Mouse (Mus musculus) forebrain, embryonic 16.5 days (tissue): ENCODE data around the gene Crtap. TPM values are rescaled to one million over a fixed set of nuclear protein-coding genes. Genes with fewer than 3 reads are reported as not detected.
"Not testable (repeated sequence)": the region's sequence is repeated elsewhere in the genome, so short reads cannot be mapped to it uniquely, and the experiment has no call there.

Experiments used
- ATAC-seq: fragments of 200-750 bp; cut with Nextera tagmentation; 2 replicates; pipeline ENCODE4 v1.8.0; 2017; ENCODE audit warnings: mild to moderate bottlenecking, moderate library complexity
- H3K27ac ChIP-seq: fragments of 300-500 bp; sonication (generic); 2 replicates; pipeline ENCODE4 v1.5.1; 2014; ENCODE audit warnings: low read length, control low read depth
- H3K27me3 ChIP-seq: fragments of 300-500 bp; sonication (generic); replicated peaks from 2 replicates; pipeline ENCODE4 v1.6.1; 2014; ENCODE audit warnings: low read length; ENCODE audit not compliant: control insufficient read depth, insufficient read depth
- H3K36me3 ChIP-seq: fragments of 300-500 bp; sonication (generic); 2 replicates; pipeline ENCODE4 v1.6.1; 2014; ENCODE audit not compliant: control insufficient read depth, insufficient read depth
- H3K4me1 ChIP-seq: fragments of 300-500 bp; sonication (generic); replicated peaks from 2 replicates; pipeline ENCODE4 v1.6.1; 2014; ENCODE audit warnings: low read length; ENCODE audit not compliant: control insufficient read depth, insufficient read depth
- H3K4me2 ChIP-seq: fragments of 300-500 bp; sonication (generic); 2 replicates; pipeline ENCODE4 v1.6.1; 2014; ENCODE audit warnings: mild to moderate bottlenecking, low read length, control low read depth
- H3K4me3 ChIP-seq: fragments of 300-500 bp; sonication (generic); replicated peaks from 2 replicates; pipeline ENCODE4 v1.5.1; 2014; ENCODE audit warnings: mild to moderate bottlenecking, low read length, control low read depth
- H3K9ac ChIP-seq: fragments of 300-500 bp; sonication (generic); replicated peaks from 2 replicates; pipeline ENCODE4 v1.6.1; 2014; ENCODE audit warnings: low read depth, low read length, control low read depth
- H3K9me3 ChIP-seq: fragments of 300-500 bp; sonication (generic); 2 replicates; pipeline ENCODE4 v1.6.1; 2016; ENCODE audit warnings: low read length; ENCODE audit not compliant: control insufficient read depth
- WGBS: fragments of 180-500 bp; shearing (Covaris S2); extraction: QIAGEN DNeasy Blood & Tissue Kit; methylation state at CpG from one replicate; pipeline ENCODE4 v1.1.7; 2014; 5-methylcytosine and 5-hydroxymethylcytosine counted together
- polyA plus RNA-seq: library from polyadenylated mRNA; unstranded; fragments of >200 nt; fragmentation: Nextera tagmentation; extraction: Ambion mirVana; gene quantifications from 2 replicates; pipeline ENCODE4 v1.2.1, GENCODE M21; 2015

The Crtap gene
- polyA plus RNA-seq, 1 experiment from 2014 or later: 19.9 TPM

DNA sequence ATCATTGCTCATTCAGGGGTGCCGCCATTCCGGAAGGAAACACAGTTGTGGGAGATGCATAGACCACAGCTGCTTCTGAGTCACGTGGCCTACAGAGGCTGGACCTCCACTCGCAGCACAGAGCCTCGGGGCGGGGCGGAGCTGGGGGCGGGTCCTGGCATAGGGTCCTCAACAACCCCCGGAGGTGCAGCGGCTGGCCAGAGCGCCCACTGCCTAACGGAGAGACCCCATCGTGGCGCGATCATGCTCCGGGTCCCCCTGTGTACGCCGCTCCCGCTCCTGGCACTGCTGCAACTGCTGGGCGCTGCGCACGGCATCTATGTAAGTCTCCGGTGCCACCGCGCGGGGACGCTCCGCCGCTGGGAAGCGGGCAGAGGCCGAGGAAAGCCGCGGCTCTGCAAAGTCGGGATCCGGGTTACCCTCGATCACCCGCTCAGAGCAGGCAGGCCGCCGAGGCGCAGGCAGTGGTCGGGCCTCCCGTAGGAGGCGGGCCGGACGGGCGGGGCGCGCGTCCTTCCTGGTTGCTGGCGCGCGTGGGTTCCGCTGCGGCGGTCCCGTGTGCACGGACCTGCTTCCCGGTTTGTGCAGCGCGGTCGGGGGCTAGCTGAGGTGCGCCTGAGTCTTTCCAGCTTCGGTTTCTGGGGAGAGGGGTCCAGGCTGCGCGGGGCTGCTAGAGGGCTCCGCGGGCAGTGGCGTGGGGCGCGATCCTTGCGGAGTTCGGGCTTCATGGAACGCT is 10.6 kb upstream of the Crtap start, which contains the start of the genes Glb1 and Tmppe:
Gene Glb1, plus strand, starts transcription at position 128 of the 736 bp plus-strand sequence.
Gene Tmppe, plus strand, starts transcription at position 157 of the 736 bp plus-strand sequence.
- Histone ChIP-seq H3K9ac (peak within 1 kb of the TSS; percentile 88), H3K27ac (peak within 1 kb of the TSS; percentile 84), H3K27me3 (no peaks in the 10 kb centered on the region), H3K9me3 (no peaks in the 10 kb centered on the region), H3K36me3 (peaks cover 3% of the 10 kb centered on the region; the same call in 1 of the 2 replicates), H3K4me3 (peak within 1 kb of the TSS; percentile 92), H3K4me1 (peaks cover 11% of the 10 kb centered on the region), H3K4me2 (peak within 1 kb of the TSS; percentile 83)
- WGBS: under 1% methylated on average over 71 of the region's 73 CpGs
- ATAC-seq: peak; percentile 97

DNA sequence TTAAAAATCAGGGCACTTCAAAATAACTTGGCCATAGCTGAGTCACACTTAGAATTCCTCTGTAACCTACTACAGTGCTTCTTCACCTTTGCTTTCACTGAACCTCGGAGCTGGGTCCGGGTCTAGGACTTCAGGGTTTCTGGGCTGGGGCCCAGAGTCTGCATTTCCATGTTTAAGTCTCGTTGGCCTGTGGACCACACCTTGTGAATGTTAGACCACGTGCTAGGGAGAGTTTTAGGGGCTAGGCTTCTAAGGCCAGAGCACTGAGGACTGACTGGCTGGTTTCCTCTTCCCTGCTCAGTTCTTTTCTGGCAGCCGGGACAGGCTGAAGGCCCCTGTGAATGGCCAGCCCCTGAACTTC is 10.1 kb upstream of the Crtap start:
- ATAC-seq: no peak
- 21% methylated on average over 5 of the region's 5 CpGs for WGBS
- H3K36me3 ChIP-seq: no peaks in the 10 kb centered on the region; the same call in 1 of the 2 replicates
- H3K4me3 ChIP-seq: peak overlapping the region; percentile 92
- peak overlapping the region; percentile 83 for H3K4me2 ChIP-seq
- H3K27ac ChIP-seq: peak overlapping the region; percentile 84
- H3K4me1 ChIP-seq: peaks cover 11% of the 10 kb centered on the region
- H3K9me3 ChIP-seq: no peaks in the 10 kb centered on the region
- H3K27me3 ChIP-seq: no peaks in the 10 kb centered on the region
- H3K9ac ChIP-seq: peak overlapping the region; percentile 88

DNA sequence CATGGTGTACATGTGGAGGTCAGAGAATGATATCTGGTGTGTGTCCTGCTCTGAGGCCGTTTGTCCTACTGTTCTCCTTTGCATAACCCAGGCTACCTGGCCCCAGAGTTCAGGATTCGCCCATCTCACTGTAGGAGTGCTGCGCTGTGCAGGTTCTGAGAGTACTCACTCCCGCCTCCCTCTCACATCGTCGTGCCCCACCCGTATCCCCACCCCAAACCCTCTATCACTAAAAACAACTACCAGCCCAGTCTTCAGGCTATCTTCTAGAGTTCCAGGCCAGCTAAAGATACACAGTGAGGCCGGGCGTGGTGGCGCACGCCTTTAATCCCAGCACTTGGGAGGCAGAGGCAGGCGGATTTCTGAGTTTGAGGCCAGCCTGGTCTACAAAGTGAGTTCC is 9.2 kb upstream of the Crtap start:
- Histone ChIP-seq H3K4me1 (peaks cover 11% of the 10 kb centered on the region), H3K4me2 (no peak overlapping the region), H3K4me3 (no peak overlapping the region), H3K9ac (no peak overlapping the region), H3K27ac (no peak overlapping the region), H3K36me3 (no peaks in the 10 kb centered on the region), H3K9me3 (no peaks in the 10 kb centered on the region), H3K27me3 (no peaks in the 10 kb centered on the region)
- no peak for ATAC-seq
- WGBS: 92% methylated on average over 12 of the region's 12 CpGs

- Histone ChIP-seq H3K36me3 (no peaks in the 10 kb centered on the region), H3K27ac (no peak overlapping the region), H3K9ac (no peak overlapping the region), H3K4me2 (no peak overlapping the region), H3K4me3 (no peak overlapping the region), H3K27me3 (no peaks in the 10 kb centered on the region), H3K9me3 (no peaks in the 10 kb centered on the region), H3K4me1 (0 out of 2 replicates have a peak, but pooled peaks cover 3% of the 10 kb centered on the region)
- no peak for ATAC-seq
- WGBS: 90% methylated on average over 4 of the region's 4 CpGs
These were observed 4.8 kb upstream of the Crtap start for GRCm38 (mm10) chr9:114395258-114395657.

- 90% methylated on average over 8 of the region's 8 CpGs for WGBS
These were observed 4.2 kb upstream of the Crtap start for GRCm38 (mm10) chr9:114394677-114395076.

GRCm38 (mm10) chr9:114394136-114394535 is 3.7 kb upstream of the Crtap start:
- not testable (repeated sequence) for H3K4me3 ChIP-seq, ATAC-seq, H3K27ac ChIP-seq, H3K4me2 ChIP-seq, H3K4me1 ChIP-seq, H3K9ac ChIP-seq, H3K27me3 ChIP-seq, H3K36me3 ChIP-seq, H3K9me3 ChIP-seq
- WGBS: 62% methylated on average over 6 of the region's 6 CpGs

More at GRCm38 (mm10) chr9:114394677-114395076, 4.2 kb upstream of the Crtap start:
- no peak for ATAC-seq
- Histone ChIP-seq H3K36me3 (no peaks in the 10 kb centered on the region), H3K4me2 (no peak overlapping the region), H3K27me3 (no peaks in the 10 kb centered on the region), H3K9ac (no peak overlapping the region), H3K27ac (no peak overlapping the region), H3K4me3 (no peak overlapping the region), H3K9me3 (no peaks in the 10 kb centered on the region), H3K4me1 (0 out of 2 replicates have a peak, but pooled peaks cover 3% of the 10 kb centered on the region)

- no peak for ATAC-seq
- H3K4me2 ChIP-seq: peak overlapping the region; percentile 74
- H3K9ac ChIP-seq: peak overlapping the region; percentile 76
- peak overlapping the region; percentile 79 for H3K4me3 ChIP-seq
- no peaks in the 10 kb centered on the region for H3K36me3 ChIP-seq
- H3K27me3 ChIP-seq: no peaks in the 10 kb centered on the region
- no peaks in the 10 kb centered on the region for H3K9me3 ChIP-seq
- H3K4me1 ChIP-seq: 0 out of 2 replicates have a peak, but pooled peaks cover 3% of the 10 kb centered on the region
- 3% methylated on average over 10 of the region's 10 CpGs for WGBS
- no peak overlapping the region for H3K27ac ChIP-seq
These were observed 237 bp upstream of the Crtap start for GRCm38 (mm10) chr9:114390749-114391075.

DNA sequence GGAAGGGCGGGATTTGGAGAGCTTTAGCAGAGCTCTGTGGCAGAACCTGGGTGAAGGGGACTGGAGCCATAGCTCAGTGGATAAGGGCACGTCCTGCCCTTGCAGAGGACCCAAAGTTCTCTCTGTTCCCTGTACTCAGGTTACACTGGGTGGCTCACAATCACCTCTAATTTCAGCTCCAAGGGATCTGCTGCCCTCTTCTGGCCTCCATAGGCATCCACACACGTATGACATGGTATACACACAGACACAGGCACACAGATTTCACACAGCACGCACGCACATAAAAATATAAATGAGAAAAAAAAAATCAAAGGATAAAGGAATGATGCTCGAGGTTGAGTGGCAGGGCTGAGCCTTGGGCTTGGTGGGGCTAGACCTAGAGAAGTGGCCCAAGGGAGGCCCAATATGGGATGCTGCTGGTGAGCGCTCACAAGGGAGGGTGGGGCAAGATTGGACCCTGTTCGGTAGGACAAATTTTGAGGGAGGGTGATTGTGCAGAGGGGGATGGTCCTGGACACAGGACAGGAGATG is 1.0 kb downstream of the Crtap start:
- Histone ChIP-seq H3K4me3 (peak overlapping the region; percentile 79), H3K4me1 (0 out of 2 replicates have a peak, but pooled peaks cover 3% of the 10 kb centered on the region), H3K27me3 (no peaks in the 10 kb centered on the region), H3K36me3 (no peaks in the 10 kb centered on the region), H3K27ac (no peak overlapping the region), H3K4me2 (peak overlapping the region; percentile 74), H3K9me3 (no peaks in the 10 kb centered on the region), H3K9ac (no peak overlapping the region)
- no peak; the same call in 1 of the 2 replicates for ATAC-seq
- WGBS: 82% methylated on average over 8 of the region's 8 CpGs

DNA sequence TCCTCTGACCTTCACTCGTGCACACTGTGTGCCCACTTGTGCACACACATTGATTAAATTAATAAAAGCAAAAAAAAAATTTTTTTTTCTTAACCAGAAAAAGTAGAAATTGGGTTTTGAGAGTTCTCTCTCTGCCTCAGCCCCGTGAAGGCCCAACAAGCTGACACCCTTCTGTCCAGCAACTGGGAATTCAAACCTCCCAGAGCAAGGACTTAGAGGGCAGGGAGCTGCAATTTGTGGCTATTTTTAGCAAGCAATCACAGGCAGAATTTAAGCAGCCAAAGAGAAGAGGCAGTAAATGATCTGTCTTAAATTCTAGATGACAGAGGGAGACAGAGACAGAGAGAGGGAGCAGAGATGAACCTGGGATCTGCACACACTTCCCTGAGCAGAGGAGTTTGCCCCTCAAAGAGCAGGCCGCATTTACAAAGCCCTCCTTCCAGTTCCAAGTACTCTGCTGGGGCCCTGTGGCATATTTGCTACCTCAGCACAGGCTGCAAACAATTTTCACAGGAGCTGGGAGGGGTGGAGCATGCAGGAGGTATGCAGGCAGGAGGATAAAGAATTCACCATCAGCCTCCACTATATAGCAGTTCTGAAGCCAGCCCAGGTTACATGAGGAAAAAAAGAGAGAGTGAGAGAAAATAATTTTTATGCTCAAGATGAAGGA is 1.6 kb downstream of the Crtap start:
- Histone ChIP-seq H3K27ac (no peak overlapping the region), H3K4me2 (no peak overlapping the region), H3K4me1 (0 out of 2 replicates have a peak, but pooled peaks cover 3% of the 10 kb centered on the region), H3K4me3 (no peak overlapping the region), H3K27me3 (no peaks in the 10 kb centered on the region), H3K9ac (no peak overlapping the region), H3K36me3 (no peaks in the 10 kb centered on the region), H3K9me3 (no peaks in the 10 kb centered on the region)
- no peak for ATAC-seq
- WGBS: 77% methylated on average over 3 of the region's 3 CpGs
